Mouse (Mus musculus) bone marrow macrophage, adult 2 months (primary cell): ENCODE results near the gene Rbm26.

Source experiments
- CTCF ChIP-seq: IDR thresholded peaks from 2 replicates; pipeline ENCODE4 v1.5.1; 2012; ENCODE audit warnings: low read depth, mild to moderate bottlenecking, low read length, moderate library complexity
- POLR2A ChIP-seq: IDR thresholded peaks from 2 replicates; pipeline ENCODE4 v1.6.1; 2012; ENCODE audit warnings: mild to moderate bottlenecking, low read depth, low read length, borderline replicate concordance

GRCm38 (mm10) chr14:105182786-105183185 lies 5.7 kb upstream of the Rbm26 start:
- no peak for TF ChIP-seq POLR2A
- no peak for TF ChIP-seq CTCF
